Comparison of ENCODE assay signal across 9 mouse cellular contexts in genomic region chr12:86715401-86715800, GRCm38 (mm10). TPM values are rescaled to one million over a fixed set of nuclear protein-coding genes. Genes with fewer than 3 reads are reported as not detected.
DNase-seq lines count a peak whose midpoint lies in the region; ATAC-seq and TF ChIP-seq lines count a peak whose summit lies in the region.
"Had no signal": no experiment of that assay in that cellular context is flagged by ENCODE, and none has a peak within 500 bp of the region (broad histone marks: within the 10 kb centered on the region; RNA-seq: fewer than 3 reads in every experiment).

No protein-coding gene starts in this region.

- ATAC-seq in frontal cortex, adult (ENCODE audit: low TSS enrichment): no peak
- no peak for ATAC-seq in G1E (ENCODE audit: extremely low read depth, insufficient number of reproducible peaks, low FRiP score, poor library complexity, severe bottlenecking)

- peaks cover 5% of the 10 kb centered on the region for H3K36me3 ChIP-seq in G1E (replicated peaks)
- no peaks in the 10 kb centered on the region for H3K36me3 ChIP-seq in splenic B cell, adult 2 months (ENCODE audit: control insufficient read depth, insufficient read depth, low read length, poor library complexity, severe bottlenecking)

- H3K4me3 ChIP-seq in G1E (ENCODE audit: low read depth, low read length): no peak overlapping the region
- H3K4me3 ChIP-seq: limb, embryonic 15.5 days had no signal

- TF ChIP-seq CTCF in G1E (IDR thresholded peaks at IDR 0.05; ENCODE audit: low read depth, low read length): peak; percentile 86

- DNase-seq in frontal cortex, postnatal 25 days (ENCODE audit: low spot score in 2 of 2): peak; percentile 78
- peak; percentile 33 for DNase-seq in G1E (ENCODE audit: low spot score)
- DNase-seq in cerebellum, adult 11-12 months: peak; percentile 77
- DNase-seq in gastrocnemius, postnatal 14 days: peak; percentile 70
- DNase-seq in layer of hippocampus, adult 9-10 months (ENCODE audit: low spot score): peak; percentile 60
- DNase-seq in lung, postnatal 4 days: peak; percentile 68 to 79
- peak; percentile 60 for DNase-seq in splenic B cell, adult 2 months (ENCODE audit: low read depth, low spot score)

- no peaks in the 10 kb centered on the region for H3K9me3 ChIP-seq in G1E (replicated peaks)
- H3K9me3 ChIP-seq: limb, embryonic 15.5 days had no signal

- no peaks in the 10 kb centered on the region; the same call in 1 of the 2 replicates for H3K27me3 ChIP-seq in G1E (ENCODE audit: insufficient read depth, low read length)
- no peaks in the 10 kb centered on the region for H3K27me3 ChIP-seq in splenic B cell, adult 2 months (ENCODE audit: control insufficient read depth, insufficient read depth, low read length, poor library complexity, severe bottlenecking)
- H3K27me3 ChIP-seq: limb, embryonic 15.5 days had no signal

- intact Hi-C loops in gastrocnemius, postnatal 14 days (cut with DNase I; ENCODE audit: low total_unique reads): loop anchor here (10.0 kb wide), 1 partner anchor 49 kb away; no protein-coding TSS in a partner anchor

- H3K4me1 ChIP-seq in G1E (ENCODE audit: insufficient read depth, low read depth, low read length): no peaks in the 10 kb centered on the region
- H3K4me1 ChIP-seq: limb, embryonic 15.5 days had no signal

RNA-seq across cellular contexts. Expression of gene Angel1, which starts 10.9 kb away (rescaled TPM):
- total RNA-seq in G1E (2014; fragmentation: Nextera tagmentation) (8.5 and 9.1 TPM in 2 replicates), G1E (2017) (1.8 and 2.9 TPM in 2 replicates)
- polyA plus RNA-seq in G1E (2012): 1.3 and 1.8 TPM in 2 replicates
- total RNA-seq in gastrocnemius, postnatal 14 days (2021): 1 to 10 TPM; 4.6 to 4.7 TPM

RNA-seq across cellular contexts. Expression of gene Lrrc74a, which starts 18.8 kb away (rescaled TPM):
- total RNA-seq in G1E (2014; fragmentation: Nextera tagmentation) (not detected in 2 replicates), G1E (2017) (0.05 TPM in 1 of 2 replicates, not detected in the other)
- not detected in 2 replicates for polyA plus RNA-seq in G1E (2012)
- not detected for total RNA-seq in gastrocnemius, postnatal 14 days (2021)
- polyA plus RNA-seq: limb, embryonic 15.5 days had no signal

RNA-seq across cellular contexts. Expression of gene Vash1, which starts 36.9 kb away (rescaled TPM):
- total RNA-seq in G1E (2014; fragmentation: Nextera tagmentation): not detected in 2 replicates
- not detected in 2 replicates for total RNA-seq in G1E (2017)
- polyA plus RNA-seq in G1E (2012): 0.02 TPM in 1 of 2 replicates, not detected in the other
- 10 to 100 TPM; 16.2 to 23.0 TPM for total RNA-seq in gastrocnemius, postnatal 14 days (2021)

Comparison
In these comparisons a context has a peak if more than half of its experiments do, and no peak if none do; other contexts are left out.
1. RNA of gene Vash1, which starts 36.9 kb away (total RNA-seq): 16.2 to 23.0 TPM in gastrocnemius, postnatal 14 days; not detected in G1E; every median in the first group is over 10 times any median in the second.
2. Peak in every context shown above with its lines, with median percentiles within 50 percentile points of each other: DNase-seq.